Mouse (Mus musculus) heart, postnatal 36 days (tissue): ENCODE measurements around the gene Nceh1. TPM values are rescaled to one million over a fixed set of nuclear protein-coding genes. Genes with fewer than 3 reads are reported as not detected.

Experiments used
- DNase-seq, 2 experiments: peaks; one replicate each; pipeline ENCODE4 v3.0.0; 2021 to 2022
- intact Hi-C: fragments of 180-260 bp; cut with DNase I; formaldehyde crosslinking; loops from one replicate; pipeline ENCODE4 v1.15.1; 2025
- total RNA-seq, 2 experiments: library from RNA; stranded (reverse); gene quantifications; 2 replicates each; pipeline ENCODE4 v1.2.3; 2021

The Nceh1 gene
- total RNA-seq, 2 experiments from 2014 or later: 203 to 236 TPM

DNA sequence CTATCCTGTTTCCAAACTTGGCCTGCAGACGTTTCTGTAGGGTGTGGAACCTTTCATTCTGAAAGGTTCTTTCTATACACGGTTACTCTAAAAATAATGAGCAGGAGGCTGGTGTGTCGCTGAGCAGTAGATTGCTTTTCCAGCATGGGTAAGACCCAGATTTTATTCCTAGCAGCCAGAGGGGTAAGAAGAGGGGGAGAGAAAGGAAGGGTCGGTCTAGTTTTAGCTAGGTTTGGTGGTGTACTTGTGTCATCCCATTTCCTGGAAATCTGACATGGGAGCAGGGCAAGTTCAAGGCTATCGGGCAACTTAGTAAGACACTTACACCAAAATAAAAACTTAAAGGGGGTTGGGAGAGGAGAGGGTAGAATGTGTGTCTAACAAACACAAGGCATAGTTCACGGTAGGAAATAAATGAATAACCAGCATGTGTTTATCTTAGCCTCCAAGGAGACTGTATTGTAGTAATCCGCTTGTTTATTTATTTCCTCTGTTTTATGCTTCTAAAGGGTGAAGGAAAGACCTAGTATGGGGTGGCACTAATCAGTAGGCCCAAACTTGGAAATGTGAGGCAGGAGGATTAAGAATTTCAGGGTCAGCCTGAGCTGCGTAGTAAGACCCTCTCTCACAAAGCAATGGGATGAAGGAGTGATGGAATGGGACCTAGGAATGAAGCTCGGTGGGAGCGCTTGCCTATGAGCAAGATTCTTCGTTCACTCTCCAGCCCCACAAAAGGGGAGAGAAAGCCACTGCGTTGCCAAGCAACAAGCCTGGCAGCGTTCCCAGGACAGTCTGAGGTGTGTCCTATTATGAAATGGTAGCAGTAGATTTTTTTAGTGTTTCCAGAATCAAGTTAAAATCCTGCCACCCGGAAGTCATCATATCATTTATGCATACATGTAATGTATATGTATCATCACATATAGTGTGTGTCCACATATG is 6.8 kb downstream of the Nceh1 start:
- DNase-seq: peak; percentile 77 to 82
- intact Hi-C loops: no loop called here

DNA sequence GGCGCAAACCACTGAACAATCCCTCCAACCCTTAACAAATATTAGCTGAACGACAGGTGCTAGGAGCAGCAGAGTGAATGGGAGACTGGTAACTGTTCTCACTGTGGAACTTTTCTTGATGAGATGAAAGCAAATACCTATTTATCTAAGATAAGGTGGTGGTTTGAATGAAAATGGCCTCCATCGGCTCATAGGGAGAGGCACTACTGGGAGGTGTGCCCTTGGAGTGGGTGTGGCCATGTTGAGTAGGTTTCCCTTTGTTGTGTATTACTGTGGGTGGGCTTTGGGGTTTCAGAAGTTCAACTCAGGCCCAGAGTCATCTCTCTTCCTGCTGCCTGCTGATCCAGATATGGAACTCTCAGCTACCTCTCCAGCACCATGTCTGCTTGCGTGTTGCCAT is 8.1 kb downstream of the Nceh1 start:
- intact Hi-C loops: no loop called here
- DNase-seq: no peak

DNA sequence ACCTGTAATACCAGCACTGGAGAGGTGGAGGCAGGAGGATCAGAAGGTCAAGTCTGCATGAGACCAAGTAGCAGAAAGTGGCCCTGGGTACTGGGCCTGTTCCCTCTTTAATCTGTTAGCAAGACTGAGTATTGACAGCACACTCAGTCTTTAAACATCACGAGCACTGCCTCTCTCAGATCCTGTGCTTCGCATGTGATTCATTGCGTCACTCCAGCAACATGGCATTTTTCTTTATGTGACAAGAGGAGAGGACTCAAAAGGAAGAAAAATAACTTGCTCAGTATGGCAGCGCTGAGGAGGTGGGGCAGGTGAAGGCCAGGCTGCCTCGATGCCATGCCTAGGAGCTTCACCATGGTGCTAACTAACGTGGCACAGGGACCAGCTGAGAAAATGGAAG is 9.1 kb downstream of the Nceh1 start:
- intact Hi-C loops: no loop called here
- no peak for DNase-seq

DNA sequence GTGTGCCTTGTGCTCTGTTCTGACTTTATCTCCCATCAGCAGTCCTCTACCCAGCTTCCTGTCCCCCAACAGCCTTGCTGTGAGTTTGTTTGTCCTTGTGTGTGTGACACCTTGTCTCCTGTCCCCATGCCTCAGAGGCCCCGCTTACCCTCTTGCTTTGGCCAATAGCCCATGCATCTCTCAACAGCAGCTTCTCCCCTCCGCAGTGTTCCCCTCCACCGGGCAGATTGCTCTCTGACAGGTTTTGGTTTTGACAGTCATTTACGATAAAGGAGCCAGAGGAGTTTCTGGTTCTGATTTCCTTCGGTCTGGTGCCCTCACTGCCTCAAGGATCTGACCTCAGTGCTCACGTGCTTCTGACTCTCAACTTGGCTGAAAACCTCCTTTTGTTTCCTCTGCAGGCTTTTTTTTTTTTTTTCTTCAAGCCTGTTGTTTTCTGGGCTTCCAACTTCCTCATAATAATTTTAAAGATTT is 11.1 kb downstream of the Nceh1 start:
- intact Hi-C loops: no loop called here
- peak; percentile 34 to 50 for DNase-seq

DNA sequence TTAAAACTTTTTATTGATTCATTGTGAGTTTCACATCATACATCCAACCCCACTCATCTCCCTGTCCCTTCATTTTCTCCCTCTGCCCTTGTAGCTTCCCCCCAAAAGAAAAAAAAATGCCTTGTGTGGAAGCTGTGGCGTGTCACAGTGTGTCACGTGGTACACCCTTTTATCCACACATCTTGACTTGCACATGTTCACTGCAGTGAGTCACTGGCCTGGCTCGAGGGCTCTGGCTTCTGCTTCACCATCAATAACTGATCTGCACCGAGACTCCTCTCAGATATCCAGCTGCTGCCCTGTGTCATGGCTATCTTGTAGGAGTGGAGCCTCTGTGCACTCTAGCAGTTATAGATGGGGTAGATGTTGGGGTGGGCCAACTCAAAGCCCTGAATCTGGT is 12.4 kb downstream of the Nceh1 start:
- DNase-seq: no peak
- intact Hi-C loops: no loop called here

DNA sequence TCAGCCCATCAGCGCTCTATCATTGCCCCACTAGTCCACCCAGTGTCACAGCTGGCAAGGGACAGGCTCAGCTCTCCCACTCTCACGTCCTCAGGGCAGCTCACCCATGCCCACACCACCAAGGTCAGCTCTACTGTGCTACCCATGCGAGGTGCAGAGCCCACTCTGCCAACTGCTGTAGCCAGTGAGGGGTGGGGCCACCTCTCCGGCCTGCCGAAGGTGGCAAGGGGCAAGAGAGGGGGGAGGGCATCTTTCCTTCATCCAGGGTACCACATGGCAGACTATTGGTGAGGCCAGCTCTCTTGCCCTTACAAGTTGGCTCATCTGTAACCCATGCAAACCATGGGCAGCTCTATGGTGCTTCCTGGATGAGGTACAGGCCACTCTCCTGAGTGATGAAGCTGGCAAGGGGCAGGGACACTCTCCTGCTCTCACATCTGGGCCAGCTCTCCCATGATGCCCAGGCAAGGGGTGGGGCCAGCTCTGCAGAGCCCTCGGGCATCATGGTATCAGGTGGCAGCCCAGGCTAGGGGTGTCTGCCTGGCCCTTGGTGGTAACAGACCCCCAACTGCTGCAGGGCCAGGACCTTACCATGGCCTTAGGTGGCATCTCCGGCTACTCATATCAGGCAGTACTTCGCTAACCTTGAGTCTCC is 12.9 kb downstream of the Nceh1 start:
- intact Hi-C loops: no loop called here
- no peak for DNase-seq

DNA sequence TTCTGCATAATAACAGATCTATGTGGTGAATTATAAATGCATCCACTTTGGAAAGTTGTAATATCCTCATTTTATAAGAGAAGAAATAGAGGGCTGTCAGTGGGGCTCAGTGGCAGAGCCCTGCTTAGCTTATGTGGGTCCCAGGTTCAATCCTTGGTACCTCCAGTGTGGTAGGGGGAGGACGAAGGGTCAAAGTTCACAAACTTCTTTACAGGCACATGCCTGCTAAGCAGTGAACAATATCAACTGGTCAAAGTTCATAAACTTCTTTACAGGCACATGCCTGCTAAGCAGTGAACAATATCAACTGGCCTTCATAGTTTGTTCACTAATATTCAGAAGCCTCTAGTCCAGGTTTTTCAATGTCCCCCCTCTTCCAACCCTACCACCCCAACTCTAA is 13.8 kb downstream of the Nceh1 start:
- intact Hi-C loops: no loop called here
- no peak for DNase-seq

DNA sequence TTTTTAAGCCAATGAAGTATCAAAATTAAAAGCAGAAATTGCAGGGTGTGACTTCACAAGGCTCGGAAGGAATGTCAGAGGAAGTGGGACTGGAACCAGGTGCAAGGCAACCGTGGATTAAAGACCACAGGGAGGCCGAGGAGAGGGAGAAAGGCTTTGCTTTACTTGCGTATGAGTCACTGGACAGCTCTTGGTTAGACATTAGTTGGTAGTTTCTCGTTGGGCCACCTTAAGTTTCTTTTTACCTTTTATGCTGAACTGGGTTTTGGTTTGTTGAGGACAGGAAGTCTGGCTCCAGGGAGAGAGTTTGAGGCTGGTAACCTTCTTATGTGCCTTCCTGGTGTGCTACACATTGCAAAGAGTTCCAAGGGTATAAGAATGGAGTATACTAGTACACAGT is 15.1 kb downstream of the Nceh1 start:
- intact Hi-C loops: no loop called here
- no peak for DNase-seq

DNA sequence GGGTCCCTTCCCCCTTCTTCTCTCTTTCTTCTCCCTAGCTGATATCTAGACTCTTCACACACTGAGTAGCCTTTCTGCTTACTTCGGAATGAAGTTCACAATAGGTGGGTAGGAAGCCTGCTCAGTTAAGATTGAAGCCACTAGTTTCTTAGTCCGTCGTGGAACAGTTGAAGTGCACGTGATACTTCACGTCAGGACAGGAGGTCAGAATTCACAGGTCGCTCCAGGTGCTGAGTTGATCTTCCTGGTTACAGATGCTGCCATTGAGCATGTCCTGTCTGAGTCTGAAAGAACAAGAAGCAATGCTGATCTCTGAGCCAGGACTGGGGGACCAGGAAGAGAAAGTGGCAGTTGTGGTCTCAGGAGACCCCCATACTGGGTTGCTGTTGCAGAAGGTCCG is 16.4 kb downstream of the Nceh1 start:
- intact Hi-C loops: no loop called here
- no peak for DNase-seq

DNA sequence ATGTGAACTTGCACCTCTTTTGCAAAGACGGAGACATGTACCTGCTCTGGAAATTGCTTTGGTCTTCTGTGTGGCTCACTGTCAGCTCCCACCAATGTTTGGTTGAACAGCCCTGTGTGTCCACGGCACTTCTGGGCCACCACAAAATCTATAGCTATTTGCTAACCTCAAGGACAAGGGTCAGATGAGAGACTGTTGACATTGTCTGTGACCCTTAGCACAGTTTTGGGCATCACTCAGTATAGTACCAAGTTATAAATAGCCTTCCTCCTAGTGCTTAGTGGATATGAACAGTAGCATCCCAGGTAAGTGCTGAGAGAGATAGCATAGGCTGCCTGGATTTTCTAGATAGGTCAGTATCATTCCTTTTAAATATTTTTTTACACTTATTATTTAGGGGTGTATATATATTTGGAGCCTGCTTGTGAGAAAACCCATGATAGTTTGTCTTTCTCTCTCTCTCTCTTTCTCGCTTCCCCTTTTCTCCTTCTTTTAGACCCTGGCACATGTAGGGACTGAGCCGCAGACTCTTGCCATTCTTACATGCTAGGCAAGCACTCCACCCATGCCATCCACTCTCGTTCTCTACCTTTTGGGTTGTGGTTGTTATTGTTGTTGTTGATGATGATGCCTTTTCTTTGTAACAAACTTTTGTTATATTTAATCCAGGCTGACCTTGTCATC is 19.1 kb downstream of the Nceh1 start:
- intact Hi-C loops: no loop called here
- no peak for DNase-seq

DNA sequence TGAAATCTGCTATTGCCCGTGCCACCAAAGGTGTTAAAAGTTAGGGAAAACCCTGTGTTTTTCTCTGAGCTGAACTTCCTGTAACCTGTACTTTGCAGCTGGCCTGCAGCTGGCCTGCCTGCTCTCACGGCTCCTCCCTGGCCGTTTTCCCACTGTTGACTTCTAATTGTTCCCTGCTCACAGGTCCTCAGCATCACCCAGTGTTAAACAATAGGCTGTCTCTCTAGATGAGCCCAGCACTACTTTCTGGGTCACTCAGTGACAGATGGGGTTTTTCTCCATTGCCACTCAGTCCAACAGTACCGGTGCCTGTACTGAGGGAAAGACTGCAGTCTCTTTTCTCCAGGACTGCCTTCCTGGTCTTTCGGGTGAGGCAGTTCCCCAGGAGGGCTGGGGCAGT is 22.3 kb downstream of the Nceh1 start:
- intact Hi-C loops: no loop called here
- no peak for DNase-seq

DNA sequence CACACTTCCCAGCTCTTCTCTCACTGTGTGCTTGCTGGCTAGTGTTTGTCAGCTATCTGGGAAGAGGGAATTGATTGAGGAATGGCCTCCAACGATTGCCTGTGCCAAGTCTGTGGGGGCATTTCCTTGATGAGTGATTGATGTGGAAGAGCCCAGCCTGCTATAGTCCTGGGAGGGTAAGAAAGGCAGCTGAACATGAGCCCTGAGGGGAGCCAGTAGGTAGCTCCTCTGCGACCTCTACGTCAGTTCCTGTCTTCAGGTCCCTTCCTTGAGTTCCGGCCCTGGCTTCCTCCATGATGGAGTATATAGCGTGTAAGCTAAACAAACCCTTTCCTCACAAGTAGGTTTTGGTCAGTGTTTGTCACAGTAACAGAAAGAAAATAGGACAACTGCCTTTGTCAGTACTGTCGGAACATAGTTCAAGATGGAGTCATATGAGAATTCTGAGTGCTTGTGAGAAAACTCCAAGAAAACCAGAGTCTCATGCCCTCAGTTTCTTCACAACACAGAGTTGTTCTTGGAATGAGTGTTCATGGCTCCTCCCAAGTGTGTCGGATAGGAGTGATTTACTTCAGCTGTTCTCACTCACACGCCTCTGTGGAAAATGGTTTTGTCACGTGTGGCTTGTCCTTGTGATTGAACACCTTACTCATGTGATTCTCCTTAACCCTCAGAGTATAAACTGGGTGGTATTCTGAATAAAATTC is 22.9 kb downstream of the Nceh1 start:
- DNase-seq: no peak
- intact Hi-C loops: no loop called here

DNA sequence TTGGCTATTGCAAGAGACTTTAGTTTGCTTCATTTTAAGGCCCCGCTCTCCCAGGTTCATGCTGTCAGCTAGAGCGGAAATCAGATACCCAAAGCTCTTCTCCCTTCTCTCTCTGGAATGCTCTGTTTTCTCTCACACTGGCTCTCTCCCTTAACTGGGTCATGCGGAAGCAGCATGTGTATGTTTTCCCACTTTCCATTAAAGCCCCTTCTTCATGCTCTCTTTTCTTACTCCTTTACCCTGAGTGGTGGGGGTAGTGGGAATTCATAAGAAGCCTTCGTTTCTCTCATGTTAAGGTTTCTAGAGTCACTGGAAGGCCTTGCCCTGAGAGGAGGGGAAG is 23.4 kb downstream of the Nceh1 start:
- intact Hi-C loops: no loop called here
- no peak for DNase-seq

DNA sequence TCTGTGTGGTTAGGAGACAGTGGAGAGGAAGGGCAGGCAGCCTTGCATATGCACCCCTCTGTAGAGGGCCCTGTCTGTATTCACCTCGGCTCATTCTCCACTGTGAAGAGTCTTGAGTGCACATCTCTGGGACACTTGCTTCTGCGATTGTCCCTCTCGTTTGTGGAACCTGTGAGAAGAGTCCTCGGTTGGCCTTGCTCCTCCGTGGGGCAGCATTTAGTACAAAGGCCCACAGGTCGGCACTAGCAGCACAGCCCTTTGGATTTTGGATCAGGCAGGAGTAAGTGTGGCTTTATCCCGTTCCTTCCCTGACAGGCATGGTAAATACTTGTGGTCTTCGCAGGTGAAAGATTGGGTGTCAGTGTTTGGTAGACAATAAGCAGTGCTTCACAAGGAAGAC is 23.8 kb downstream of the Nceh1 start:
- intact Hi-C loops: no loop called here

DNA sequence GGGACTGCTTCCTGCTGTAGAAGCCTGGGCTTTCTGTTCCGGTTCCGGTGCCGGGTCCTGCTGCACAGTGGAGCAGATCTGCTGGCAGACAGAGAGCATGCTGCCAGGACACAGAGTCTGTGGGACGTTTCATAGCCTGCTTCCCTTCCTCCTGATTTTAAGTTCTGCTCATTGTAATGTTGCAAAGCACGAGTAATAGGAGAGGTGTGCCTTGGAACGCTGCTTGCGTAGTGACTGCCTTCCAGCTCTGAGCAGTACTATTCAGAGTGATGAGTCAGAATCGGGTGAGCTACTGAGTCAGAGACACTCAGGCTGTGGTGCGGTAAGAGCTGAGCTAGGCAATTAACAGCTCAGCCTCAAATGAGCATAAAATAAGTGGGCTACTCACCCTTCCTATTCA is 26.9 kb downstream of the Nceh1 start:
- no peak for DNase-seq
- intact Hi-C loops: no loop called here

More for the DNA sequence above, 23.8 kb downstream of the Nceh1 start:
- DNase-seq: no peak

DNA sequence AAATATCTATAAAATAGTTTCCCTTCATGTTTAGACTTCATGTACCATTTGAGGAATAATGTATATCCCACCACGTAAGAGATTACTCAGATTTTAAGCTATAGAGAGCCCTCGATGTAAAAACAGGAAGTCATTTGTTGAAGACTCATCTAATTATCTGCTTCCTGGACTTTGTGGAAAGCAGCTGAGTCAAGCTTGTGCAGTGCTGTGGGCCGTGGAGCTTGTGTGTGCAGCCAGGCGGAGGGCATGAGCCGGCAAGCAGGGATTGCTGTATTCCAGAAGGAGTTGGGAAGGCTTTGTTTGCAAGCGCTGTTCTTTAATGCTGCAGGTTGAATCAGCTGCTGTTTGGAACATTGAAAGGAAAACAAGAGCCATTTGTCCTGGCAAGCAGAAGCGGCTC is 27.5 kb downstream of the Nceh1 start:
- intact Hi-C loops: no loop called here
- no peak for DNase-seq

DNA sequence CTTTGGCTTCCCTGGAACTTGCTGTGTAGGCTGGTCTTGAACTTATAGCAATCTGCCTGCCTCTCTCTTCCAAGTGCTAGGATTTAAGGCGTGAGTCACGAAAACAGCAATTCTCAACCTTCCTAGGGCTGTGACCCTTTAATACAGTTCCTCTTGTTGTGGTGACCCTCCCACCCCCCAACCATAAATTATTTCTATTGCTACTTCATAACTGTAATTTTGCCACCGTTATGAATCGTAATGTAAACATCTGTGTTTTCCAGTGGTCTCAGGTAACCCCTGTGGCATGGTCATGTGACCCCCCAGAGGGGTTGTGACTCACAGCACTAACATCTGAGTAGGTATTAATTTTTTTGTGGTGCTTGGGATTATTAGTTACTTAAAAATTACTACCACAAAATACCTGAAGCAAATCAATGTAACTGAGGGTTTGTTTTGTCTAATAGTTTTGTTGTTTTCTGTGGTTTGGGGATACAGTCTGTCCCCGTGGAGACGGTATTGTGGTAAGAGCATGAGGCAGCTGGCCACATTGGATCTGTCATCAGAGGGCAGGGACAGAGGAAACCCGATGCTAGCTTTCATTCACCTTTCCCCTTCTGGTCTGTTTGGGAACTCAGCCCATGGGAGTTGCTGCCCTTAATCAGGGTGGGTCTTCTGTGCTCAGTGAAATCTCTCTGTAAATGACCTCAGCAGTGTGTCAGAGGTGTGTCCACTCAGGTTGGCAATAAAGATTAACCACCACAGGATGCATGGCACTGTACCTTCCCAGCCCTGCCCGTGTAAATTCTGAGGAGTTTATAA is 31.5 kb downstream of the Nceh1 start:
- no peak for DNase-seq
- intact Hi-C loops: no loop called here

DNA sequence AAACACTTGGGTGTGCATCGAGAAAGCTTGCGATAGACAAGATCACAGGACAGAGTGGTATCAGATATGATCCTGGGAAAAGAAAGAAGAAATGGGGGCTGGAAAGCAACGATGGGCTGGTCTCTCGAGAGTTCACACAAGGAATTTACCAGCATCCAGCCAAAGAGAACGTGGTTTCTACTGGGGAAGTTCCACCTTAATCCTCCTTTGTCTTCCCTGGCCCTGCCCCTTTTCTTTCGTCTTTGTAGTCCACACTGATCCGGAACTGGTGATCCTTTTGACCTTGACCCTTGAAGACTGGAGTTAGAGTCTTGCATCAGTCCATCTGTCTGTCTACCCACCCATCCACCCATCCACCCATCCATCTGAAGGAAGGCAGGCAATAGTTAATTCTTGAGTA is 34.6 kb downstream of the Nceh1 start:
- no peak for DNase-seq
- intact Hi-C loops: no loop called here

DNA sequence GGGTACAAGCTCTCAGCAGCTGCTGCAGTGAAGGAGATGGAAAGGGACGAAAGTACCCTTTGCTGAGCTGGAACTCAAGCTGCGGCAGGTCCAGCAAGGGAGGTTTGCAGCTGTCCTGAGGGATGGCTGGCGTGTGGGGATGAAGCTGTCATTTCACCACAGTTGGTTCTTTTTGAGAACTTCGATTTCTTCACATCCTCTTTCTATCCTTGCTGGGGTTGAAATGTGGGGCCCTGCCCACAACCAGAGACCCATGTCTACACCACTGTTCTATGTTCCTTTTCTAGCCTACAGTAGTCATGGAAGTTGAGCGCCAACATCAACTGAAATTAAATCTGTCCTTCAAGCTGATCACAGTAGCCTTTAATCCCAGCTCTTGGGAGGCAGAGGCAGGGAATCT is 35.8 kb downstream of the Nceh1 start:
- no peak for DNase-seq
- intact Hi-C loops: no loop called here

DNA sequence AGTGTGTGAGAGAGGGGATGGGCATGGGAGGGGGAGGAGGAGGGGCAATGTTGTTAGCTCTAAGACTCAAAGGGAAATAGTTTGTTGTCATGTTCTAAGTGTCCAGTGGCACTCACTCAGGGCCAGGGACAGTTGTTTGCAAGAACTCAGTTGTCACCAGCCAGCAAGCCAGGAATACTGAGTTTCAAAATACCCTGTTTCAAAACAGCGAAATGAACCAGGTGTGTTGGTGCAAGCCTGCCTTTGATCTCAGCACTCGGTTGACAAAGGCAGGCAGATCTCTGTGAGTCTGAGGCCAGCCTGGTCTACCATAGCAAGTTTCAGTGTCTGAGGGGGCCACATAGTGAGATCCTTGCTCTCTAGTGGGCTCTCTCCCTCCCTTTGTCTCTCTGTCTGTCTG is 39.3 kb downstream of the Nceh1 start:
- no peak for DNase-seq
- intact Hi-C loops: no loop called here
